Mouse (Mus musculus) Patski (cell line): Measurements from ENCODE around the gene Gm49776. TPM values are rescaled to one million over a fixed set of nuclear protein-coding genes. Genes with fewer than 3 reads are reported as not detected.
"Not testable (repeated sequence)": the region's sequence is repeated elsewhere in the genome, so short reads cannot be mapped to it uniquely, and the experiment has no call there.

Source experiments
- ATAC-seq: fragments of 100-300 bp; one replicate; pipeline ENCODE4 v1.8.0; 2021
- CTCF ChIA-PET: fragments of 350-600 bp; sonication (Branson Sonifier 250); formaldehyde crosslinking; loops from one replicate; lab custom pipeline; 2022; ENCODE audit warnings: inconsistent platforms; lab: Charles Lee
- POLR2A ChIA-PET: fragments of 350-600 bp; sonication (Branson Sonifier 250); formaldehyde crosslinking; loops from one replicate; lab custom pipeline; 2022; ENCODE audit warnings: antibody characterized with exemption, inconsistent platforms; lab: Charles Lee
- DNase-seq: peaks from one replicate; pipeline ENCODE4 v3.0.0-alpha.2; 2011; ENCODE audit warnings: low read depth, low spot score
- H3K27me3 ChIP-seq: fragments of 371-371 bp; one replicate; pipeline ENCODE4 v1.5.1; 2021
- CTCF ChIP-seq: fragments of 100-300 bp; IDR thresholded peaks from one replicate; pipeline ENCODE4 v1.5.1; 2021
- in situ Hi-C: fragments of 300-500 bp; cut with MboI; formaldehyde crosslinking; loops from 3 replicates; pipeline ENCODE4 v1.11.1; 2018; ENCODE audit warnings: low pct_unique_long_range_greater_than_20kb, mixed read lengths
- polyA plus RNA-seq: library from polyadenylated mRNA; unstranded; gene quantifications from one replicate; pipeline ENCODE4 v1.2.3, GENCODE M21; 2021

Gm49776 gene
- polyA plus RNA-seq: 7.6 TPM

DNA sequence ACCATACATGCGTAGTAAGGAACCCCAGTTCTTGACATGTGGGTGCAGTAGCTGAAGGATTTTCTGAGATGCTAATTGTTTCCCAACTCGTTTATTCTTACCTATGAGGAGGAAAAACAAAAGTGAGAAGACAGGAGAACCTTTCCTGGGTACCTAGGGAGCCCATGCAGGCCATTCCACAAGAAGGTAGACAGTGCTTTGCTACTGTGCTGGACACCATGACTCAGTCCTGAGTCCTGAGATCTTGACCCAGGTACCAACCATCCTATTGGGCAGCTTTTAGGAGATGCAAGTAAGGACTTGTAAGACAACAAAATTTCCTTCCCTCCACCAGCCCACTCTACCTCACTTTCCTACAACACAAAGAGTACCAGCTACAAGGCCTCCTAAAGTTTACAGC, at the start of gene Gm49776:
Gm49776 (minus strand) TSS at position 101 of the 400 bp plus-strand sequence.
- CTCF ChIA-PET: interaction anchor here (1.0 kb wide), 1 partner anchor 11 kb away, joined by 3 read pairs; no protein-coding TSS in a partner anchor

DNA sequence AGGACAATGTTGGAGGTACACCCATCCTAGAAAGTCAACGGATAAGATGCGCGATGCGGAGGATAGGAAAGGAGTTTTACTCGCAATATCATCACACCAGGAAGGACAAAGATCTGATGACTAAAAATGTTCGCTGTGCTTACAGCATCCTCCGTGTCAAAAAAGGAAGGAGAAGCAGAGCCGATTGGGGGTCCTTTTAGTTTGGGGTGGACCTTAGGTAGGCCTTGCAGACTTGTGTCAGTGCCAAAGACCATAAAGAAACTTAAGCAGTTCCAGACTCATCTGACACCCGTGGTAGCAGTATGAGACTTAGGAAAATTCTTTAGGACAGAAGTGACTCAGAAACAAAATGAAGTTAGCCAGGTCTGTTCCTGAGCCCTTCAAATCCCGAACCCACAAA, 31.5 kb upstream of the Gm49776 start:
- in situ Hi-C loops, ATAC-seq, DNase-seq, POLR2A ChIA-PET, H3K27me3 ChIP-seq, CTCF ChIA-PET: not testable (repeated sequence)

More for the DNA sequence above, at the start of gene Gm49776:
- ATAC-seq (no peak), DNase-seq (no peak)
- TF ChIP-seq CTCF: no peak
- POLR2A ChIA-PET: interaction anchor here (0.7 kb wide), 1 partner anchor 184 kb away, joined by 3 read pairs; no protein-coding TSS in a partner anchor
- H3K27me3 ChIP-seq: no peaks in the 10 kb centered on the region
- in situ Hi-C loops: no loop called here

DNA sequence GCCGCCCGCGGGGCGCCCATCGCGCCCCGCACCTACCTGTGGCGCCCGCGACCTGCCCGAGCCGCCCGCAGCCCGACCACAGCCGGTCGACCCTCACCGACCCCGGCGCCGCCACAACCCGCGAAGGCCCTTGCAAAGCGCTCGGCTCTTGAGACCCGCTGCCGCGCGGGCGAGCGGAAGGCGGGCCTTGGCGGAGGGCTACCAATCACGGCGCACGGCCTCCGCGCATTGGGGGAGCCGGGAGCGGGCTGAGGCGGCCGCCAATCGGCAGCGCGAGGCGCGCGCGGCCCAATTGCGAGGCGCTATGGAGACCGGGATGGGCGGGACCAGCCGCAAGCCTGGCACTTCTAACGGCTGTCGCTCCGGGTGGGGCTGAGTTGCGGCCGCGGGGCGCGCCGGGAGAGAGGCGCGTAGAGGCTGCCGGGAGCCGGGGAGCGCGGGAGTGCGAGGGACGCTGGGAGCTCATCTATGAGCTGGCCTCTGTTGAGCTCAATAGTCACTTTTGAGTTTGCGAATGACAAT, 31.0 kb upstream of the Gm49776 start, which contains the start of gene Dgcr8:
Dgcr8 (minus strand) TSS at position 180 of the 522 bp plus-strand sequence.
- CTCF ChIA-PET: no interaction called here
- in situ Hi-C loops: no loop called here
- peak; percentile 68 for DNase-seq
- POLR2A ChIA-PET: no interaction called here
- no peaks in the 10 kb centered on the region for H3K27me3 ChIP-seq
- ATAC-seq: peak; percentile 98
- TF ChIP-seq CTCF: no peak

DNA sequence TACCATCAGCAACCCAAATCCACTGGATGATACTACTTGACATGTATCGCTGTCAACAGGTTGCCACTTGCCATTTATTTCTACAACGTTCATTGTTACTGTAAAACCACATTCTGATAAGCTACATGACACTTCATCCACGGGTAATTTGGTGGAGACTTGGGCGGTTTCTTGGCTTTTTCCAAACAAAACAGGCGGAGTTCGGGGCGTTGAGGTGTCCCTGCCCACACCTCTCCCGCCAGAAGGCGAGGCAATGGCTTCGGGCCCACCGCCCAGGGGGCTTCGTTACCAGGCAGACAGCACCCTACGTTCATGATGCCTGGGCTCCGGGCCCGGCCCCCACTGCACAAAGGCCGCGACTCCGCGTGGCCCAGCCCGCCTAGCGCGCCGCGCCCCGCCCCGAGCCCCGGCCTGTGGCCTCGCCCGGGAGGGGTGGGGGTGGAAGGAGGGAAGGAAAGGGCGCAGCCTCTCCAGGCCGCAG, 30.5 kb upstream of the Gm49776 start:
- ChIA-PET CTCF (no interaction called here), POLR2A (no interaction called here)
- no peak for TF ChIP-seq CTCF
- DNase-seq (no peak), ATAC-seq (peak; percentile 85)
- H3K27me3 ChIP-seq: no peaks in the 10 kb centered on the region
- in situ Hi-C loops: no loop called here

DNA sequence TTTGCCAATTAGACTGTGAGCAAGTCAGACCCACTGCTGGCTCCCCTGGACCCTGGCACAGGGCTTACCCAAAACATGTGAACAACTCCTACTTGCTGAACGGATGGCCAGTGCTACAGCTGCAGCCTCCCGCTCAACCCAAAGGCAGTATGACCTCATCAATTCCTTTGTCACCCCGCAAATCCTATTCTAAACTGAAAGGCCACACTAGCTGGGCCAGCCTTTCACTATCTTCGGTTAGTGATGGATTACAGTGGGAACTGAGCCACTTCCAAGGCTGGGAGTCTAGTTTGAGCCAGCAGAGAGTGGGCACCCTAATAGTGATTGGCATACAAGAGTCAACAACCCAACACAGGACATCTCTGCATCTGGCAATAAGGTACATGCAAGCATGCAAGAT, 30.0 kb upstream of the Gm49776 start:
- in situ Hi-C loops: no loop called here
- ATAC-seq (no peak), DNase-seq (no peak)
- ChIA-PET CTCF (no interaction called here), POLR2A (no interaction called here)
- no peaks in the 10 kb centered on the region for H3K27me3 ChIP-seq
- no peak for TF ChIP-seq CTCF

DNA sequence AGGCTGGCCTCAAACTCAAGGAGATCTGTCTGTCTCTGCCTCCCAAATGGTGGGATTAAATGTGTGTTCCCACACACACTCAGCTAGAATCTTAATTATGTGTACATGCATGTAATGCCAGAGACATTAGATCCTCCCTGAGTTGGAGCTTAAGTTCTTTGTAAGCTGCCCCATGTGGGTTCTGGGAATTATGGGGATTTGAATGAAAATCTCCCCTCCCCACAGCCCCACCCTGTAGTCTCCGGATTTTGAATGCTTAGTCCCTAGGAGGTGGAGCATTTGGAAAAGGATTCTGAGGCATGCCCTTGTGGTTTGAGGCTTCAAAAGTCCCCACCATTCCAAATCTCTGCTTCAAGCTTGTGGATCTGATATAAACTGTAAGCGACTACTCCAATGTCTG, 17.0 kb upstream of the Gm49776 start:
- in situ Hi-C loops: no loop called here
- ATAC-seq: no peak
- DNase-seq: no peak
- no peaks in the 10 kb centered on the region for H3K27me3 ChIP-seq
- ChIA-PET CTCF (interaction anchor here (1.3 to 3.1 kb wide), 2 partner anchors 9 to 12 kb away, joined by 5 to 11 read pairs; no protein-coding TSS in a partner anchor), POLR2A (no interaction called here)
- TF ChIP-seq CTCF: no peak

DNA sequence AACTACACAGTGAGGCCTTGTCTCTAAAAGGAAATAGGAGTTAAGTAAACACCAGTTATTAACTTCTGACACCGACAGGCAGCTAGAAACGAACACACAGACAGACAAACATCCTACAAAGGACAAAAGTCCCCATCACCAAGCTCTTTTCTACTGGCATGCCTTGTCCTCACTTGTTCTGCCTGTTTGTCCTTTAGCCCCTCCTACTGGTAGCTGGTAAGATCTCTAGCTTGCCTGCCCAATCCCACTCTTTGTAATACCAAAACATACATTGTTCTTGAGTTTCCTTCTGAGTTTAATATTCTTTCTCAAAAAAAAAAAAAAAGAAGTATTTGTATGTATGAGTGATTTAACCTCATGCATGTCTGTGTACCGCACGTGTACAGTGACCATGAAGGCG, 10.1 kb upstream of the Gm49776 start:
- TF ChIP-seq CTCF: peak; percentile 46
- ChIA-PET POLR2A (no interaction called here), CTCF (interaction anchor here (0.7 to 1.4 kb wide), 3 partner anchors 15 to 51 kb away, joined by 3 to 7 read pairs (median 3); no protein-coding TSS in a partner anchor)
- in situ Hi-C loops: no loop called here
- no peaks in the 10 kb centered on the region for H3K27me3 ChIP-seq
- no peak for ATAC-seq
- no peak for DNase-seq

DNA sequence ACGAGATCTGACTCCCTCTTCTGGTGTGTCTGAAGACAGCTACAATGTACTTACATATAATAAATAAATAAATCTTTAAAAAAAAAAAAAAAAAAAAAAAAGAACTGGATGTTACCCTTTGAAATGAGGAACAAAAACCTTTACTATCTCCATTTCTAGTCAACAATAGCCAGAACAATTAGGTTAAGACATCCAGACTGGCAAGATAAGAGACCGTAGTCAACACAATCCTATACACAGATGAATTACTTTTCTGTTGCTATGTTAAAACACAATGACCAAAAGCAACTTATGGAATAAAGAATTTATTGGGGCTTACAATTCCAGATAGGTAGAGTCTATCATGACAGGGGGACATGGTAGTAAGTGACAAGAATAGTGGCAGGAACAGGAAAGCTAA, 6.9 kb upstream of the Gm49776 start:
- DNase-seq: no peak
- no peak for ATAC-seq
- no peak for TF ChIP-seq CTCF
- ChIA-PET CTCF (no interaction called here), POLR2A (no interaction called here)
- no peaks in the 10 kb centered on the region for H3K27me3 ChIP-seq
- in situ Hi-C loops: no loop called here

DNA sequence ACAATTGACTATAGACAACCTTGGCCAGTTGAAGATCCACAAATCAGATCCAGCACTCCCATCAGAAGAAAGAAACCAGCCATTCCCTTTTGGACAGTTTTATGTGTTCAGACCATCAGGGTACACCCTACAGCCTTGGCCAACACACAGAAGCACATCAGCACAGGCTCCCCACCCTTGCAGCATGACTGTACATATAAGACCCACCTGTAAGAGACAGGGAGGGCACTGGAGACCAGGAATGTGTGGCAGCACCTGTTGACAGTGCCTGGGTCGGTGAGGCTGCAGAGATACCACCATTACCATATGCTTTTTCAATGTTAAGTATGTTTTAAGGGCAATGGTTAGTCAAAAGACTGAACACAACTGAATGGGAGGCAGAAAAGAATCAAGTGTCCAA, 4.3 kb downstream of the Gm49776 start:
- DNase-seq (no peak), ATAC-seq (no peak)
- POLR2A ChIA-PET: interaction anchor here (1.1 kb wide), 1 partner anchor 8 kb away, joined by 4 read pairs; no protein-coding TSS in a partner anchor
- no peak for TF ChIP-seq CTCF
- CTCF ChIA-PET: no interaction called here
- in situ Hi-C loops: no loop called here
- no peaks in the 10 kb centered on the region for H3K27me3 ChIP-seq

DNA sequence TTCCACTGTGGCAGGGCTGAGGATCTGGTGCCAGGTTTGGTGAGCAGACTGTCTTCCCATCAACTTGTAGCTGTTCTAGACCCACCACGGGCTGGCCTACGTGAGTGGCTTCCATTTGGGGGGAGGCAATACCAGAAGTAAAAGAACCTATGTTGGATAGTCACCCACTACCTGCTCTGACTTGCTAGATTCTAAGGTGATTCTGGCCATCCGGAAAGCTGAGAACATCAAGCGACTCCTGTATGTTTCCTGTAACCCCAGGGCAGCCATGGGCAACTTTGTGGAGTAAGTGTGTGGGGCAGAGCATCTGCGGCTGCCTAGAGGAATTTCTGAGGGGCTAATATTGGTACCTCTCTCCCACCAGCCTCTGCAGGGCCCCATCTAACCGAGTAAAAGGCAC, 5.4 kb downstream of the Gm49776 start:
- CTCF ChIA-PET: interaction anchor here (0.8 kb wide), 1 partner anchor 15 kb away, joined by 3 read pairs; no protein-coding TSS in a partner anchor
- no peak for TF ChIP-seq CTCF
- no peak for ATAC-seq
- POLR2A ChIA-PET: no interaction called here
- in situ Hi-C loops: no loop called here
- DNase-seq: no peak
- no peaks in the 10 kb centered on the region for H3K27me3 ChIP-seq

DNA sequence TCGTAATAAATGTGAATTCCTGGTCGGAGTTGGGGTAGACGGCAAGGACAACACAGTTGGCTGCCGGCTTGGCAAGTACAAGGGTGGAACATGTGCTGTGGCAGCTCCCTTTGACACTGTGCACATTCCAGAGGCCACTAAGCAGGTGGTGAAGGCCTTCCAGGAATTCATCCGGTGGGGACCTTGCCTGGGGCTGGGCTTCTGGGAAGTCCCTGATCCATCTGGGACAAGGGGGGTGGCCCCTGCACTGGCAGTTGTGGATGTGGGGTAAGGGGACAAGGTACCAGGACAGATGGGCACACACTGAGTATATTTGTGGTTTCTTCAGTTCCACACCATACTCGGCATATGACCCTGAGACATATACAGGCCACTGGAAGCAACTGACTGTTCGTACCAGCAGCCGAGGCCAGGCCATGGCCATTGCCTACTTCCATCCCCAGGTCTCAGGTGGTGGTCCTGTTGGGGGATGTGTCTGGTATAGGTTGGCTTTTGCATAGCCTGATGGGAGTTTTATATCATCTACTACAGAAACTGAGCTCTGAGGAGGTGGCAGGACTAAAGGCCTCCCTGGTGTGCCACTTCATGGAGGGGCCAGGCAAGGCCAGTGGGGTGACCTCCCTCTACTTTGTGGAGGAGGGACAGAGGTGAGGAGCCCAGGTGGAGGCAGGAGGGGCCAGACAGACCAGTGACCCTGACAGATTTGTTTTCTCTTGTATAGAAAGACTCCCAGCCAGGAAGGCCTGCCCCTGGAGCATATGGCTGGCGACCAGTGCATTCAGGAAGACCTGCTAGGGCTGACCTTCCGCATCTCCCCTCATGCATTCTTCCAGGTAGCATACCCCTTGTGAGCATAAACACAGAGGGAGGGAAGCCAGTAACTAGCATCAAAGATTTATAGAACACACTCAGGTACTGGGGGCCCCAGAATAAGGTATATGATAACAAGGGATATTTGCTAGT, 7.0 kb downstream of the Gm49776 start:
- no peak for DNase-seq
- POLR2A ChIA-PET: no interaction called here
- in situ Hi-C loops: no loop called here
- no peak for TF ChIP-seq CTCF
- no peaks in the 10 kb centered on the region for H3K27me3 ChIP-seq
- CTCF ChIA-PET: no interaction called here
- no peak for ATAC-seq
